Mouse (Mus musculus): ENCODE data around the gene Xrcc5. TPM values are rescaled to one million over a fixed set of nuclear protein-coding genes. Genes with fewer than 3 reads are reported as not detected.

Gene Xrcc5
- polyA plus RNA-seq, 1 experiment from 2014 or later, result 17.1 TPM

GRCm38 (mm10) chr1:72383651-72384050 lies 76.4 kb downstream of the Xrcc5 start:
- no peaks in the 10 kb centered on the region; the same call in 1 of the 2 replicates for H3K36me3 ChIP-seq (ENCODE audit: control insufficient read depth, insufficient read depth, low read length)
- H3K27ac ChIP-seq (ENCODE audit: low read depth, low read length), result no peak overlapping the region
- H3K27me3 ChIP-seq (ENCODE audit: control insufficient read depth, insufficient read depth, low read length), result no peaks in the 10 kb centered on the region
- no peaks in the 10 kb centered on the region for H3K4me1 ChIP-seq (ENCODE audit: control insufficient read depth, insufficient read depth, low read length)
- 79% methylated on average over 5 of the region's 5 CpGs for WGBS
- no peaks in the 10 kb centered on the region for H3K9me3 ChIP-seq (ENCODE audit: control insufficient read depth, low read length)
- H3K4me3 ChIP-seq (ENCODE audit: low read depth, low read length), result no peak overlapping the region
- ATAC-seq (ENCODE audit: low read depth), result no peak
- no peak overlapping the region for H3K9ac ChIP-seq (replicated peaks; ENCODE audit: low read depth, low read length)
- no peak overlapping the region for H3K4me2 ChIP-seq (ENCODE audit: low read depth, low read length)

- no peaks in the 10 kb centered on the region for H3K9me3 ChIP-seq (ENCODE audit: control insufficient read depth, low read length)
- no peaks in the 10 kb centered on the region for H3K4me1 ChIP-seq (ENCODE audit: control insufficient read depth, insufficient read depth, low read length)
- no peak for ATAC-seq (ENCODE audit: low read depth)
- no peak overlapping the region for H3K4me2 ChIP-seq (ENCODE audit: low read depth, low read length)
- H3K4me3 ChIP-seq (ENCODE audit: low read depth, low read length), result no peak overlapping the region
- no peaks in the 10 kb centered on the region; the same call in 1 of the 2 replicates for H3K36me3 ChIP-seq (ENCODE audit: control insufficient read depth, insufficient read depth, low read length)
- H3K27ac ChIP-seq (ENCODE audit: low read depth, low read length), result 0 out of 2 replicates have a peak overlapping the region, but pooled peaks have one; percentile 0
- 78% methylated on average over 4 of the region's 4 CpGs for WGBS
- H3K9ac ChIP-seq (replicated peaks; ENCODE audit: low read depth, low read length), result no peak overlapping the region
- H3K27me3 ChIP-seq (ENCODE audit: control insufficient read depth, insufficient read depth, low read length), result no peaks in the 10 kb centered on the region
Measured at GRCm38 (mm10) chr1:72390420-72390819, 83.2 kb downstream of the Xrcc5 start.

GRCm38 (mm10) chr1:72399720-72400401 lies 92.6 kb downstream of the Xrcc5 start:
- no peak overlapping the region for H3K27ac ChIP-seq (ENCODE audit: low read depth, low read length)
- no peak for ATAC-seq (ENCODE audit: low read depth)
- H3K9ac ChIP-seq (replicated peaks; ENCODE audit: low read depth, low read length), result no peak overlapping the region
- H3K4me3 ChIP-seq (ENCODE audit: low read depth, low read length), result no peak overlapping the region
- no peaks in the 10 kb centered on the region for H3K27me3 ChIP-seq (ENCODE audit: control insufficient read depth, insufficient read depth, low read length)
- no peak overlapping the region for H3K4me2 ChIP-seq (ENCODE audit: low read depth, low read length)
- no peaks in the 10 kb centered on the region for H3K9me3 ChIP-seq (ENCODE audit: control insufficient read depth, low read length)
- H3K36me3 ChIP-seq (ENCODE audit: control insufficient read depth, insufficient read depth, low read length), result no peaks in the 10 kb centered on the region
- H3K4me1 ChIP-seq (ENCODE audit: control insufficient read depth, insufficient read depth, low read length), result peaks cover 3% of the 10 kb centered on the region; the same call in 1 of the 2 replicates
- 88% methylated on average over 8 of the region's 8 CpGs for WGBS

GRCm38 (mm10) chr1:72400616-72401015 lies 93.4 kb downstream of the Xrcc5 start:
- 80% methylated on average over 9 of the region's 9 CpGs for WGBS
- H3K27ac ChIP-seq (ENCODE audit: low read depth, low read length), result no peak overlapping the region
- ATAC-seq (ENCODE audit: low read depth), result 0 out of 2 replicates have a peak, but pooled peaks have one; percentile 12

GRCm38 (mm10) chr1:72401331-72402069 lies 94.3 kb downstream of the Xrcc5 start:
- no peak overlapping the region for H3K4me2 ChIP-seq (ENCODE audit: low read depth, low read length)
- WGBS, result 23% methylated on average over 8 of the region's 8 CpGs
- peaks cover 3% of the 10 kb centered on the region; the same call in 1 of the 2 replicates for H3K4me1 ChIP-seq (ENCODE audit: control insufficient read depth, insufficient read depth, low read length)
- no peak overlapping the region for H3K9ac ChIP-seq (replicated peaks; ENCODE audit: low read depth, low read length)
- ATAC-seq (ENCODE audit: low read depth), result peak; percentile 82
- no peak overlapping the region for H3K4me3 ChIP-seq (ENCODE audit: low read depth, low read length)
- no peaks in the 10 kb centered on the region for H3K27me3 ChIP-seq (ENCODE audit: control insufficient read depth, insufficient read depth, low read length)
- no peaks in the 10 kb centered on the region for H3K36me3 ChIP-seq (ENCODE audit: control insufficient read depth, insufficient read depth, low read length)
- peak overlapping the region; percentile 60; the same call in 1 of the 2 replicates for H3K27ac ChIP-seq (ENCODE audit: low read depth, low read length)
- H3K9me3 ChIP-seq (ENCODE audit: control insufficient read depth, low read length), result no peaks in the 10 kb centered on the region

More at GRCm38 (mm10) chr1:72400616-72401015, 93.4 kb downstream of the Xrcc5 start:
- Histone ChIP-seq H3K4me3 (ENCODE audit: low read depth, low read length) (no peak overlapping the region), H3K9ac (replicated peaks; ENCODE audit: low read depth, low read length) (no peak overlapping the region), H3K4me1 (ENCODE audit: control insufficient read depth, insufficient read depth, low read length) (peaks cover 3% of the 10 kb centered on the region; the same call in 1 of the 2 replicates), H3K27me3 (ENCODE audit: control insufficient read depth, insufficient read depth, low read length) (no peaks in the 10 kb centered on the region), H3K9me3 (ENCODE audit: control insufficient read depth, low read length) (no peaks in the 10 kb centered on the region), H3K4me2 (ENCODE audit: low read depth, low read length) (no peak overlapping the region), H3K36me3 (ENCODE audit: control insufficient read depth, insufficient read depth, low read length) (no peaks in the 10 kb centered on the region)

GRCm38 (mm10) chr1:72406505-72407079 lies 99.4 kb downstream of the Xrcc5 start:
- H3K27ac ChIP-seq (ENCODE audit: low read depth, low read length), result no peak overlapping the region
- no peaks in the 10 kb centered on the region for H3K36me3 ChIP-seq (ENCODE audit: control insufficient read depth, insufficient read depth, low read length)
- H3K9ac ChIP-seq (replicated peaks; ENCODE audit: low read depth, low read length), result no peak overlapping the region
- H3K4me2 ChIP-seq (ENCODE audit: low read depth, low read length), result no peak overlapping the region
- no peak overlapping the region for H3K4me3 ChIP-seq (ENCODE audit: low read depth, low read length)
- no peaks in the 10 kb centered on the region for H3K27me3 ChIP-seq (ENCODE audit: control insufficient read depth, insufficient read depth, low read length)
- ATAC-seq (ENCODE audit: low read depth), result peak; percentile 76
- no peaks in the 10 kb centered on the region for H3K4me1 ChIP-seq (ENCODE audit: control insufficient read depth, insufficient read depth, low read length)
- WGBS, result 46% methylated on average over 14 of the region's 14 CpGs
- H3K9me3 ChIP-seq (ENCODE audit: control insufficient read depth, low read length), result no peaks in the 10 kb centered on the region

GRCm38 (mm10) chr1:72409936-72410335 lies 102.7 kb downstream of the Xrcc5 start:
- ATAC-seq (ENCODE audit: low read depth), result no peak
- 71% methylated on average over 5 of the region's 5 CpGs for WGBS

GRCm38 (mm10) chr1:72411108-72411507 lies 103.9 kb downstream of the Xrcc5 start:
- no peak for ATAC-seq (ENCODE audit: low read depth)
- Histone ChIP-seq H3K9me3 (ENCODE audit: control insufficient read depth, low read length) (no peaks in the 10 kb centered on the region), H3K9ac (replicated peaks; ENCODE audit: low read depth, low read length) (no peak overlapping the region), H3K4me3 (ENCODE audit: low read depth, low read length) (no peak overlapping the region), H3K36me3 (ENCODE audit: control insufficient read depth, insufficient read depth, low read length) (no peaks in the 10 kb centered on the region), H3K4me1 (ENCODE audit: control insufficient read depth, insufficient read depth, low read length) (peaks cover 3% of the 10 kb centered on the region), H3K27me3 (ENCODE audit: control insufficient read depth, insufficient read depth, low read length) (no peaks in the 10 kb centered on the region), H3K4me2 (ENCODE audit: low read depth, low read length) (no peak overlapping the region), H3K27ac (ENCODE audit: low read depth, low read length) (no peak overlapping the region)
- WGBS, result 80% methylated on average over 8 of the region's 8 CpGs

More at GRCm38 (mm10) chr1:72409936-72410335, 102.7 kb downstream of the Xrcc5 start:
- Histone ChIP-seq H3K9ac (replicated peaks; ENCODE audit: low read depth, low read length) (no peak overlapping the region), H3K4me2 (ENCODE audit: low read depth, low read length) (no peak overlapping the region), H3K27ac (ENCODE audit: low read depth, low read length) (no peak overlapping the region), H3K4me1 (ENCODE audit: control insufficient read depth, insufficient read depth, low read length) (peaks cover 3% of the 10 kb centered on the region), H3K27me3 (ENCODE audit: control insufficient read depth, insufficient read depth, low read length) (no peaks in the 10 kb centered on the region), H3K36me3 (ENCODE audit: control insufficient read depth, insufficient read depth, low read length) (no peaks in the 10 kb centered on the region), H3K9me3 (ENCODE audit: control insufficient read depth, low read length) (no peaks in the 10 kb centered on the region), H3K4me3 (ENCODE audit: low read depth, low read length) (no peak overlapping the region)

- no peak for ATAC-seq (ENCODE audit: low read depth)
- no peak overlapping the region for H3K4me2 ChIP-seq (ENCODE audit: low read depth, low read length)
- H3K9me3 ChIP-seq (ENCODE audit: control insufficient read depth, low read length), result no peaks in the 10 kb centered on the region
- no peak overlapping the region; the same call in 1 of the 2 replicates for H3K27ac ChIP-seq (ENCODE audit: low read depth, low read length)
- no peak overlapping the region for H3K4me3 ChIP-seq (ENCODE audit: low read depth, low read length)
- 70% methylated on average over 8 of the region's 8 CpGs for WGBS
- no peak overlapping the region for H3K9ac ChIP-seq (replicated peaks; ENCODE audit: low read depth, low read length)
- peaks cover 3% of the 10 kb centered on the region for H3K4me1 ChIP-seq (ENCODE audit: control insufficient read depth, insufficient read depth, low read length)
- H3K27me3 ChIP-seq (ENCODE audit: control insufficient read depth, insufficient read depth, low read length), result no peaks in the 10 kb centered on the region
- no peaks in the 10 kb centered on the region for H3K36me3 ChIP-seq (ENCODE audit: control insufficient read depth, insufficient read depth, low read length)
Measured at GRCm38 (mm10) chr1:72413205-72413604, 106.0 kb downstream of the Xrcc5 start.

Data from neural tube, embryonic 14.5 days (tissue).